Mouse (Mus musculus) adrenal gland, adult (tissue): ENCODE data around the gene Echdc3.
A peak's percentile ranks its signal among the peaks of the same experiment; 100 is the strongest.

Experiments used
- DNase-seq, 2 experiments: peaks; one replicate each; pipeline ENCODE4 v3.0.0; 2022 to 2023; ENCODE audit warnings: low spot score in 1 of 2; ENCODE audit not compliant: inconsistent age in 2 of 2

Echdc3 gene

GRCm38 (mm10) chr2:6173013-6173412, 39.8 kb downstream of the Echdc3 start:
- DNase-seq, result no peak

- no peak for DNase-seq
These were observed 44.3 kb downstream of the Echdc3 start for GRCm38 (mm10) chr2:6168560-6168959.

GRCm38 (mm10) chr2:6167843-6168558, 44.8 kb downstream of the Echdc3 start:
- peak; percentile 71 to 94 for DNase-seq

DNA sequence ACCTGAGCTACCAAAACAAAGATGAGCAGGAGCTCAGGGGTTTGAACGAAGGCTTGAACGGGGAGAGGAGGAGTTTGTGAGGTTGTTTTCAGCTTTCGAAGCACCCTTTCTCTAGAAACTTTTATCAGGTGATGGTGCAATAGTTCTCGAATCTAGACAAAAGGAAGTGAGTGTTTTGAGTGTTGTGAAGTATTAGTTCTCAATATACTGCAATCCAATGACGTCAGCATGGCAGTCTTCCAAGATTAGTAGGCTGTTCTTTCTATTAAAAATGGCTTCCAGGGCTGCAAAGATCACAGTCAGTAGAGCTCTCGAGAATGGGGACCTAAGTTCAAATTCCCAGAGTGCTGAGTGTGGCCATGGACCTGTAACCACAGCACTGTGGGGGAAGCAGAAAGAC, 47.1 kb downstream of the Echdc3 start:
- no peak for DNase-seq

DNA sequence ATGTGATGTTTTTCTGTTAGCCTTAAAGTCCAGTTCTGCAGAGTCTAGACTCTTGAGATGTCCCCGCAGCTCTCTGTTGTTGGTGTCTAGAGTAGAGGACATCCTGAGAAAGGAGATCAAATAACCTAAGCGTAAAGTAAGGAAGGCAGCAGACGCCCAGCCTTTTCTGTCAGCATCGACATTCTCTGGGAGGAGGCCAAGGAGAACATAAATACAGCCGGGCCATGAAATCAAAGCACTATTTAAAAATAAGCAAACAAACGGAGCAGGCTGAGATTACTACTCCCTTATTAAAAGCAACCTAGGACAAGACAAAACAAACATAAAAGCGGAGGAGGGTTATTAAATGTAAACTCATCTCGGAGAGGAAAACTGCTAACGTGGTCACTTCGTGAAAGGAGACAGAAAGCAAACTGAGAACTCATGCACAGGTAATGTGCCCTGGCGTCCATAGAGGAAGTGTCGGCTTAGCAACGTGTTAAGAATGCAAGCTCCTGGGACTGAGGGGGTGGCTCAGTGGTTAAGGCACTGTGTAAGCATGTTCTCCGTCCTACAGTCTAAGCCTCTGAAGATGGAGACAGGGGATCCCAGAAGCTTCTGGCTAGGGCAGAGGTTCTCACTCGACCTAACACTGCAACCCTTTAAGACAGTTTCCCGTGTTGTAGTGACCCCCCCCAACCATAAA, 48.1 kb downstream of the Echdc3 start:
- peak in 1 of 2 experiments; percentile 38 for DNase-seq

DNA sequence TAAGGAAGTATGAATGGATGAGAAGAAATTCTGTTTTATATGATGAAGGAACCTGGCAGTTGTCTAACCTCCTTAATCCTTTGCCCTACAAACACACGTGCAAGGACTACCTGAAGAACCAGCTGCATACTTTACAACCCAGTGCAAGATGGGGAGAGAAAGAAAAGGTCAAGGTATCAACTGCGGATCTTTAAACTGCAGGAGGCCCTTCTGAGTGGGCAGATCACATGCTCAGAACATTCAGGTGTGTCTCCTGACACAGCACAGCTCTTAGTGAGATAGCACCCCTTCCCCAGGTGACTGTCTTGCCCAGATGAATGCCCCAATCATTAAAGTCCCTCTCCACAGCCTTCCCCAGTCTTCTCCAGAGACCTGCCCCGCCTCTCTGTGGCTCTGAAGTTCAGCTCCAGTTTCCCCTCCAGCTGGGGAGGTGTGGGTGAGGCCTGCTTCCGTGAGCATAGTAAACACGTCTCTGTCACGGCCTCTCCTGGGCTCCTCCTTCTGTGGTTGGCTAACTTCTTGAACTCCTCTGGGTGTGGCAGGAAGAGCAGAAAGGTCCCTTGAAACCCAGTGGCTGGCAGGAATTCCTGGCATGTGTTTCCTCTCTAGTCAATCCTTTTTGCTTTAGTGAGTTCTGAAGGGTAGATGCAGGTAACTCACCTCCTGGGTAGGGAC, 50.3 kb downstream of the Echdc3 start:
- DNase-seq, result no peak

DNA sequence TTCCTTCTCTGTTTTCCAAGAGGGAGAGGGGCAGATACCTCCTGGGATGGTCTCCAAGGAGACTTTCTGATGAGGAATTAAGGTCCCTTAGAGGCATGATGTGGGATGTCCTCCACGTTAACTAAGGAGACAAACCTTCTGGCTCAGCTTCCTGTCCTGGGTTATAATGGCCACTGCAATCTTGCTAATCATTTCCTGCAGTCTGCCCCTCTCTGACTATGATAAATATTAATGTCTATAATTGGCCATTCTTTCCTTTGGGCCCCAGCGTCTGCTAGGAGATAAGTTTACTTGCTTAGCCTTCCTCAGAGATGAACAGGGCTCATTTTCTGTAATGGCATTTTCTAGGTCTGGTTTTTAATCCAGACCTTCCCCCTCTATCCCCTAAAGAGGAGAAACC, 53.1 kb downstream of the Echdc3 start:
- DNase-seq, result no peak

DNA sequence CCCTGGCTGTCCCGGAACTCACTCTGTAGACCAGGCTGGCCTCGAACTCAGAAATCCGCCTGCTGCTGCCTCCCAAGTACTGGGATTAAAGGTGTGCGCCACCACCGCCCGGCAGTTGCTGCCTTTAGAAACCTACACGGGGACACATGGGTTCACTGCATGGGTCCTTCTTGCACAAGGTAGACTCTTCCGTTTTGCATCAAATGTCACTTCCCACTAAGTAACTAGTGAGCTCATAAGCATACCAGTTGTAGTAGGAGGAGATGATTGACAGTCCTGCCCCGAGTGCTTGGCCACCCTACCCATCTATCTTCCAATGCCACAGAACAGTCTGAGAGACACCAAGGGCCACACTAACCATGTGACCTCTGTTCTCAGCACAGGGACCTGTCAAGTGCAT, 53.6 kb downstream of the Echdc3 start:
- no peak for DNase-seq

GRCm38 (mm10) chr2:6157635-6158034, 55.2 kb downstream of the Echdc3 start:
- DNase-seq, result no peak

DNA sequence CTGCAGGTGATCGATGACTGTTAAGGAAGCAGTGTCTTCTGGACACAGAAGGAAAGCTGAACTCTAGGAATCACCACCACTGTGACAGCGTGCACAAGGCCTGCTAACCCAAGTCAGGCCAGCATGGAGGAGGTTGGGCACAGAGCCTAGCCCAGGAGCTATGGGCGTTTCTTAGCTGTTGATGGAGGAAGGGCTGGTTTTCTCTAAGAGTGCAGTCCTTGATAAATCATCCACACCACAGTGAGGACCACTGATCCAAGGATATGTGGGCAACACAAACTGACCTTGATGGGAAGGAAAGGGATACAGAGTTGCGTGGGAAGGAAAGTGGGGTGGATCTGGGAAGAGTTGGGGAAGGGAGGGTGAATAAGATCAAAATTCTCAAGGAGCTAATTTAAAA, 55.6 kb downstream of the Echdc3 start:
- DNase-seq, result no peak

DNA sequence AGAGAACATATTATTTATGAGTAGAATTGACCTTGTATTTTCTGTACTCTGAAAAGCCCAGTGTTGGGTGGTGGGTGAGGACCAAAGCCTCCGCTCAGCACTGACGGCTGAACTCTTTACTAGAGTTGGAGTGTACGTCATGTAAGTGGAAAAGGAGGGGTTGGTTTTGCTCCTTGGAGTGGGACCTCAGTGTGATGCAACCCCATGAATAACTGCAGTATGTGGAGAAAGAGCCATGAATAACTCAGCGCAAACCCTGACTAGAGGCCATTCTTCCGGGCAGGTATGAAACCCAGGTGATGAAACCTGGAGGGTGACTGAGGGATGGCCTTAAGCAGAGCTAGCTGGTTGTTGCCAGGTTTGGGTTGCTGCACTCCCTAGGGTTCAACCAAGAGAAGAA, 63.0 kb downstream of the Echdc3 start:
- peak in 1 of 2 experiments; percentile 55 for DNase-seq

DNA sequence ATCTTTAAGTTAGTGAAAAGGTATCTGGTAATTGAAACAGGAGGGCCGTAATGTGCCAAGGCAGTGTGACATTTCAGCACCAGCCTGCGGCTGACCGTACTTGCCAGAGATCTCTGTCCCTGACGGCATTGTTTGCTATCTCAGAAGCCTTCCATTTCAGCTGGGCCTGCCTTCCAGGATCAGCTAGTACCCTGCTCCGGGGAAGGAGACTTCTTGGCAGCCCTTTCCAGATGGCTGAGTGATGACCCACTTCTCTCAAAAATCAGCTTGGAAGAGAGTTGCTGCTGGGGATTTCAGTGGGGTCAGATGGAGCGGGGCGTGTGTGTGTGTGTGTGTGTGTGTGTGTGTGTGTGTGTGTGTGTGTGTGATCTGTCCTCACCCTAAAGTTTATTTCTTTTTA, 65.9 kb downstream of the Echdc3 start:
- no peak for DNase-seq

DNA sequence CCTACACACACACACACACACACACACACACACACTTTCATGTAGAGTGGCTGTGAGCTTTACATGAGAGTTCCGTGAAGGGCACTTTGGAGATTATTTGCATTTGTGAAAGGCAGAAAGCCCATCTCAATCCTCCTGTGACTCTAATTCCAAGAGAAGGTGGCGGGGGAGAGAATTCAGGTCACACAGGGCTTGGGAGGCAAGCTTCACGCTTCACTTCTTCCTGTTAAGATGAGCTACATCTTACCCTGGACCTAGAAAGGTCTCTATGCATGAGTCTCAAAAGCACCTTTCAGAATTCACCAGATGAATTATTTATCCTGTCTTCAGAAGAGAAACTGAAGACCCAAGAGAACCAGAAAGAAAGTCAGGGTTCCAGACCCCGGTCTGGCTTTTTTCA, 66.6 kb downstream of the Echdc3 start:
- no peak for DNase-seq

DNA sequence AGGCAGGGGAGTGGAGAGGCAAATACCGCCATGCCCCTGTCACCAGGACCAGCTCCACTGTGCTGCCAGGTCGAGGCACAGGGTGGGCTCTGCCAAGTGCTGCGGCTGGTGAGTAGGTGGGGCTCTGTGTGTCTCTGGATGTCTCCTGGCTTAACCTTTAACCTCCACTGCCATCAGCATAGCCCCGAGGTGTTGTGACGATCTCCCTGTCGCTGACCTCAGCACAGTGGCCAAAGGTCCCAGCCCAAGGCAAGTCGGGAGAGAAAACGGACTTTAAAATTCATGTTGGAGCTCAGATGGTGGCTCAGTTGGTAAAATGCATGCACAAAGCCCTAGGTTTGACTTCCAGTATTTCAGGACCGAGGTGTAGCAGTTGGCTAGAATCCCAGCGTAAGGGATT, 67.2 kb downstream of the Echdc3 start:
- DNase-seq, result no peak

DNA sequence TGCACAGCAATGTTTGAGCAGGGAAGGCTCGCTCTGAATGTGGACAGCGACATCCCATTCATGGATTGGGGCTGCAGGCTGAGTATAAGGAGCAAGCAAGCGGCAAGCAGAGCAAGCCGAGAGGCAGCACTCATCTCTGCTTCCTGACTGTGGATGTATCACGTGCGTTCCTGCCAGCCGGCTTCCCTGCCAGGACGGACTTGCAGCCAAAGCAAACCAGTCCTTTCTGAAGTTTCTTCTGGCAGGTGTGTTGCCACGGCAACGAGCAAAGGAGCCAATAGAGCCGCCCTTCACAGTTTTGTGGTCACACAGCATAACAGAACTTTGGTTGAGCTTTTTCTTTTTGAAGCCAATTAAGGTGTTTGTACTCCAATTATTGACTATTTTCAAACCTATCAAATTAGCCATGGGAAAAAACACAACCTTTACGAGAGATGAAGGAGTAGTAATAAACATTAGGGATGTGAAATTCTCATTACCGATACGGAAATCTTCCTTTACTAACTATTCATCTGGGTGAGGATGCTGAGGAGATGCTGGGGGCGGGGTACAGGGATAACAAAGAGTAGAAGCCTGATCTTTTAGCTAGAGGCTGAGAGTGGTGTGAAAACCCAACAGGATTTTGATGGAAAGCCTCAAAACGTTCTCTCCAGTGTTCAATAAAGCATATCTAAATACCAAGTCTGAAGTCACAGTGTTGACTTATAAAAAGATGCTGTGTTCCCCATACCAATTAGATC, 69.7 kb downstream of the Echdc3 start:
- no peak for DNase-seq

GRCm38 (mm10) chr2:6140572-6141161, 72.2 kb downstream of the Echdc3 start:
- no peak for DNase-seq
